Mouse (Mus musculus): ENCODE results near the gene Igfbp6. TPM values are rescaled to one million over a fixed set of nuclear protein-coding genes. Genes with fewer than 3 reads are reported as not detected.
"Not testable (repeated sequence)": the region's sequence is repeated elsewhere in the genome, so short reads cannot be mapped to it uniquely, and the experiment has no call there.

Gene Igfbp6
- polyA plus RNA-seq, 1 experiment = 1.2 TPM

GRCm38 (mm10) chr15:102149561-102149960 lies 5.4 kb downstream of the Igfbp6 start:
- H3K27me3 ChIP-seq (replicated peaks) = peaks cover 14% of the 10 kb centered on the region
- no peak for TF ChIP-seq GATA1 (IDR thresholded peaks at IDR 0.05; ENCODE audit: borderline replicate concordance, low read length)
- H3K9me3 ChIP-seq = no peaks in the 10 kb centered on the region
- no peak overlapping the region for H3K4me3 ChIP-seq (replicated peaks)
- H3K4me1 ChIP-seq = peaks cover 77% of the 10 kb centered on the region
- H3K36me3 ChIP-seq (replicated peaks; ENCODE audit: low read length) = peaks cover 19% of the 10 kb centered on the region

GRCm38 (mm10) chr15:102150301-102151135 lies 6.4 kb downstream of the Igfbp6 start, which contains the start of gene Soat2:
Gene Soat2 (plus strand): TSS chr15:102150526.
- Histone ChIP-seq H3K4me1 (peaks cover 68% of the 10 kb centered on the region), H3K27me3 (replicated peaks) (peaks cover 6% of the 10 kb centered on the region), H3K9me3 (no peaks in the 10 kb centered on the region), H3K4me3 (replicated peaks) (peak within 1 kb of the TSS; percentile 91), H3K36me3 (replicated peaks; ENCODE audit: low read length) (peaks cover 27% of the 10 kb centered on the region)
- no peak for TF ChIP-seq FLI1 (IDR thresholded peaks at IDR 0.05; ENCODE audit: low read length)
- no peak for TF ChIP-seq GATA1 (IDR thresholded peaks at IDR 0.05; ENCODE audit: borderline replicate concordance, low read length)

GRCm38 (mm10) chr15:102152646-102153045 lies 8.5 kb downstream of the Igfbp6 start:
- Histone ChIP-seq H3K9me3 (no peaks in the 10 kb centered on the region), H3K27me3 (replicated peaks) (no peaks in the 10 kb centered on the region), H3K4me3 (replicated peaks) (no peak overlapping the region), H3K4me1 (peaks cover 57% of the 10 kb centered on the region), H3K36me3 (replicated peaks; ENCODE audit: low read length) (peaks cover 47% of the 10 kb centered on the region)
- no peak for TF ChIP-seq GATA1 (IDR thresholded peaks at IDR 0.05; ENCODE audit: borderline replicate concordance, low read length)
- no peak for TF ChIP-seq FLI1 (IDR thresholded peaks at IDR 0.05; ENCODE audit: low read length)

- not testable (repeated sequence) for H3K9me3 ChIP-seq; H3K4me3 ChIP-seq (replicated peaks); H3K27me3 ChIP-seq (replicated peaks)
- peaks cover 39% of the 10 kb centered on the region for H3K4me1 ChIP-seq
- H3K36me3 ChIP-seq (replicated peaks; ENCODE audit: low read length) = peaks cover 61% of the 10 kb centered on the region
Measured at GRCm38 (mm10) chr15:102155006-102155405, 10.8 kb downstream of the Igfbp6 start.

- TF ChIP-seq GATA1 (IDR thresholded peaks at IDR 0.05; ENCODE audit: borderline replicate concordance, low read length) = no peak
- no peak for TF ChIP-seq FLI1 (IDR thresholded peaks at IDR 0.05; ENCODE audit: low read length)
Measured at GRCm38 (mm10) chr15:102156836-102157235, 12.7 kb downstream of the Igfbp6 start.

GRCm38 (mm10) chr15:102160415-102161060 lies 16.4 kb downstream of the Igfbp6 start:
- no peak for TF ChIP-seq GATA1 (IDR thresholded peaks at IDR 0.05; ENCODE audit: borderline replicate concordance, low read length)
- Histone ChIP-seq H3K27me3 (replicated peaks) (no peaks in the 10 kb centered on the region), H3K36me3 (replicated peaks; ENCODE audit: low read length) (peaks cover 62% of the 10 kb centered on the region), H3K4me3 (replicated peaks) (no peak overlapping the region), H3K9me3 (no peaks in the 10 kb centered on the region), H3K4me1 (peaks cover 48% of the 10 kb centered on the region)

More at GRCm38 (mm10) chr15:102156836-102157235, 12.7 kb downstream of the Igfbp6 start:
- Histone ChIP-seq H3K27me3 (replicated peaks) (no peaks in the 10 kb centered on the region), H3K36me3 (replicated peaks; ENCODE audit: low read length) (peaks cover 77% of the 10 kb centered on the region), H3K4me3 (replicated peaks) (no peak overlapping the region), H3K4me1 (peaks cover 33% of the 10 kb centered on the region), H3K9me3 (no peaks in the 10 kb centered on the region)

- peaks cover 43% of the 10 kb centered on the region for H3K4me1 ChIP-seq
- H3K27me3 ChIP-seq (replicated peaks) = peaks cover 11% of the 10 kb centered on the region
- peak overlapping the region; percentile 54 for H3K4me3 ChIP-seq (replicated peaks)
- TF ChIP-seq FLI1 (IDR thresholded peaks at IDR 0.05; ENCODE audit: low read length) = no peak
- TF ChIP-seq GATA1 (IDR thresholded peaks at IDR 0.05; ENCODE audit: borderline replicate concordance, low read length) = no peak
- H3K36me3 ChIP-seq (replicated peaks; ENCODE audit: low read length) = peaks cover 30% of the 10 kb centered on the region
- H3K9me3 ChIP-seq = no peaks in the 10 kb centered on the region
Measured at GRCm38 (mm10) chr15:102163900-102164693, 19.9 kb downstream of the Igfbp6 start.

GRCm38 (mm10) chr15:102165468-102166100 lies 21.4 kb downstream of the Igfbp6 start:
- TF ChIP-seq GATA1 (IDR thresholded peaks at IDR 0.05; ENCODE audit: borderline replicate concordance, low read length) = no peak
- no peak for TF ChIP-seq FLI1 (IDR thresholded peaks at IDR 0.05; ENCODE audit: low read length)
- peaks cover 39% of the 10 kb centered on the region for H3K4me1 ChIP-seq
- H3K9me3 ChIP-seq = no peaks in the 10 kb centered on the region
- H3K4me3 ChIP-seq (replicated peaks) = no peak overlapping the region
- peaks cover 23% of the 10 kb centered on the region for H3K36me3 ChIP-seq (replicated peaks; ENCODE audit: low read length)
- peaks cover 18% of the 10 kb centered on the region for H3K27me3 ChIP-seq (replicated peaks)

- no peak overlapping the region for H3K4me3 ChIP-seq (replicated peaks)
- peaks cover 5% of the 10 kb centered on the region for H3K36me3 ChIP-seq (replicated peaks; ENCODE audit: low read length)
- H3K9me3 ChIP-seq = no peaks in the 10 kb centered on the region
- peaks cover 21% of the 10 kb centered on the region for H3K27me3 ChIP-seq (replicated peaks)
- peaks cover 28% of the 10 kb centered on the region for H3K4me1 ChIP-seq
- no peak for TF ChIP-seq GATA1 (IDR thresholded peaks at IDR 0.05; ENCODE audit: borderline replicate concordance, low read length)
- no peak for TF ChIP-seq FLI1 (IDR thresholded peaks at IDR 0.05; ENCODE audit: low read length)
Measured at GRCm38 (mm10) chr15:102167620-102168021, 23.5 kb downstream of the Igfbp6 start.

Data from megakaryocyte, embryonic 14.5 days (primary cell).